Mouse (Mus musculus) bone marrow macrophage, adult 2 months (primary cell): ENCODE results near the gene Anp32e.

ENCODE experiments used
- CTCF ChIP-seq: IDR thresholded peaks from 2 replicates; pipeline ENCODE4 v1.5.1; 2012; ENCODE audit warnings: low read depth, mild to moderate bottlenecking, low read length, moderate library complexity
- POLR2A ChIP-seq: IDR thresholded peaks from 2 replicates; pipeline ENCODE4 v1.6.1; 2012; ENCODE audit warnings: mild to moderate bottlenecking, low read depth, low read length, borderline replicate concordance

- no peak for TF ChIP-seq CTCF
- no peak for TF ChIP-seq POLR2A
Observed at GRCm38 (mm10) chr3:95902373-95902625, 26.7 kb upstream of the Anp32e start.
